ENCODE assay signal across 38 mouse cellular contexts in genomic region chr4:155611860-155612259, GRCm38 (mm10). TPM values are rescaled to one million over a fixed set of nuclear protein-coding genes. Genes with fewer than 3 reads are reported as not detected.
"Had no signal": no experiment of that assay in that cellular context is flagged by ENCODE, and none has a peak within 500 bp of the region (broad histone marks: within the 10 kb centered on the region; RNA-seq: fewer than 3 reads in every experiment).

No protein-coding gene starts in this region.

- H3K9me3 ChIP-seq: heart, embryonic 13.5 days; heart, embryonic 15.5 days; hindbrain, embryonic 10.5 days; hindbrain, embryonic 12.5 days; hindbrain, embryonic 15.5 days; limb, embryonic 13.5 days; limb, embryonic 15.5 days; liver, embryonic 12.5 days had no signal

- H3K27me3 ChIP-seq: heart, embryonic 13.5 days; heart, embryonic 15.5 days; hindbrain, embryonic 12.5 days; hindbrain, embryonic 15.5 days; limb, embryonic 13.5 days; limb, embryonic 15.5 days; liver, embryonic 12.5 days had no signal

- H3K4me1 ChIP-seq: heart, embryonic 13.5 days; heart, embryonic 15.5 days; hindbrain, embryonic 10.5 days; hindbrain, embryonic 12.5 days; hindbrain, embryonic 15.5 days; limb, embryonic 13.5 days; limb, embryonic 15.5 days; liver, embryonic 12.5 days had no signal

- H3K9ac ChIP-seq: heart, embryonic 13.5 days; heart, embryonic 15.5 days; hindbrain, embryonic 12.5 days; hindbrain, embryonic 15.5 days; limb, embryonic 13.5 days; limb, embryonic 15.5 days; liver, embryonic 12.5 days; liver, embryonic 14.5 days had no signal

- H3K4me2 ChIP-seq: heart, embryonic 11.5 days; heart, embryonic 13.5 days; heart, embryonic 15.5 days; hindbrain, embryonic 12.5 days; hindbrain, embryonic 15.5 days; limb, embryonic 13.5 days; limb, embryonic 15.5 days; liver, embryonic 12.5 days had no signal

- H3K4me3 ChIP-seq: gastrocnemius, adult 2 months; heart, adult 2 months; heart, embryonic 13.5 days; heart, embryonic 15.5 days; hindbrain, embryonic 10.5 days; hindbrain, embryonic 12.5 days; hindbrain, embryonic 15.5 days; layer of hippocampus, adult 2 months; limb, embryonic 13.5 days; limb, embryonic 15.5 days; liver, embryonic 12.5 days had no signal

- DNase-seq: gastrocnemius, adult 2 months; gastrocnemius, postnatal 10 days; gastrocnemius, postnatal 25 days; heart, adult 2 months; heart, postnatal 14 days; heart, postnatal 4 days; kidney, adult 18-20 months; kidney, adult 8-10 months; kidney, postnatal 10 days; kidney, postnatal 25 days; kidney, postnatal 4 days; left cerebral cortex, postnatal 4 days had no signal

- H3K27ac ChIP-seq: gastrocnemius, adult 2 months; heart, adult 2 months; heart, embryonic 13.5 days; heart, embryonic 15.5 days; hindbrain, embryonic 10.5 days; hindbrain, embryonic 12.5 days; hindbrain, embryonic 15.5 days; hindbrain, postnatal 0 days; layer of hippocampus, adult 2 months; limb, embryonic 13.5 days; limb, embryonic 15.5 days; liver, embryonic 12.5 days; liver, embryonic 14.5 days had no signal

- ATAC-seq: hindbrain, postnatal 0 days; liver, embryonic 12.5 days had no signal

RNA-seq across cellular contexts. Expression of gene Gm10563, which starts 33.3 kb away (rescaled TPM):
- total RNA-seq: gastrocnemius, adult 2 months; gastrocnemius, postnatal 10 days; gastrocnemius, postnatal 25 days; gastrocnemius, postnatal 4 days; granulocyte monocyte progenitor cell, adult 5-6 weeks; heart, adult 2 months; heart, postnatal 14 days; heart, postnatal 4 days; hindbrain, postnatal 0 days; layer of hippocampus, adult 2 months; layer of hippocampus, postnatal 10 days; layer of hippocampus, postnatal 25 days; left cerebral cortex, adult 8-10 months; left cerebral cortex, postnatal 10 days; left cerebral cortex, postnatal 25 days; left cerebral cortex, postnatal 4 days; liver, adult 2 months had no signal
- polyA plus RNA-seq: frontal cortex, adult 2 months; heart, adult 2 months; heart, embryonic 11.5 days; heart, embryonic 13.5 days; heart, embryonic 15.5 days; heart, postnatal 0 days; hindbrain, embryonic 10.5 days; hindbrain, embryonic 12.5 days; hindbrain, embryonic 15.5 days; hindbrain, postnatal 0 days; intestine, embryonic 14.5 days; kidney, embryonic 14.5 days; kidney, embryonic 16.5 days; limb, embryonic 11.5 days; limb, embryonic 13.5 days; limb, embryonic 15.5 days; liver, adult 2 months; liver, embryonic 12.5 days; liver, embryonic 14.5 days had no signal

RNA-seq across cellular contexts. Expression of gene Mmp23, which starts 41.3 kb away (rescaled TPM):
- total RNA-seq: granulocyte monocyte progenitor cell, adult 5-6 weeks had no signal
